Mouse (Mus musculus) lung, embryonic 16.5 days (tissue): Measurements from ENCODE around the gene Cep128. TPM values are rescaled to one million over a fixed set of nuclear protein-coding genes. Genes with fewer than 3 reads are reported as not detected.

Experiments used
- ATAC-seq: fragments of 200-750 bp; cut with Nextera tagmentation; 2 replicates; pipeline ENCODE4 v1.8.0; 2017; ENCODE audit warnings: low read depth, mild to moderate bottlenecking, moderate library complexity
- H3K27ac ChIP-seq: fragments of 300-500 bp; sonication (generic); 2 replicates; pipeline ENCODE4 v1.5.1; 2014; ENCODE audit warnings: mild to moderate bottlenecking, control low read depth, low read length
- H3K27me3 ChIP-seq: fragments of 300-500 bp; sonication (generic); 2 replicates; pipeline ENCODE4 v1.6.1; 2014; ENCODE audit warnings: low read depth, low read length, mixed read lengths; ENCODE audit not compliant: control insufficient read depth, insufficient read depth
- H3K36me3 ChIP-seq: fragments of 300-500 bp; sonication (generic); 2 replicates; pipeline ENCODE4 v1.6.1; 2014; ENCODE audit warnings: low read length; ENCODE audit not compliant: control insufficient read depth, insufficient read depth
- H3K4me1 ChIP-seq: fragments of 300-500 bp; sonication (generic); replicated peaks from 2 replicates; pipeline ENCODE4 v1.6.1; 2014; ENCODE audit warnings: low read length, mixed read lengths; ENCODE audit not compliant: control insufficient read depth, insufficient read depth
- H3K4me2 ChIP-seq: fragments of 300-500 bp; sonication (generic); 2 replicates; pipeline ENCODE4 v1.6.1; 2014; ENCODE audit warnings: low read depth, low read length, control low read depth
- H3K4me3 ChIP-seq: fragments of 300-500 bp; sonication (generic); 2 replicates; pipeline ENCODE4 v1.5.1; 2014; ENCODE audit warnings: mild to moderate bottlenecking, low read length, control low read depth
- H3K9ac ChIP-seq: fragments of 300-500 bp; sonication (generic); 2 replicates; pipeline ENCODE4 v1.6.1; 2014; ENCODE audit warnings: low read length, control low read depth
- H3K9me3 ChIP-seq: fragments of 300-500 bp; sonication (generic); 2 replicates; pipeline ENCODE4 v1.6.1; 2016; ENCODE audit warnings: low read length; ENCODE audit not compliant: control insufficient read depth
- WGBS: fragments of 180-500 bp; shearing (Covaris S2); extraction: QIAGEN DNeasy Blood & Tissue Kit; methylation state at CpG from one replicate; pipeline ENCODE4 v1.1.7; 2014; 5-methylcytosine and 5-hydroxymethylcytosine counted together
- polyA plus RNA-seq: library from polyadenylated mRNA; unstranded; fragments of >200 nt; fragmentation: Nextera tagmentation; extraction: Ambion mirVana; gene quantifications from 2 replicates; pipeline ENCODE4 v1.2.1, GENCODE M21; 2015

Cep128 gene
- polyA plus RNA-seq, 1 experiment from 2014 or later = 11.1 TPM

GRCm38 (mm10) chr12:91027681-91028080, 356.5 kb downstream of the Cep128 start:
- no peak overlapping the region for H3K4me2 ChIP-seq
- no peak overlapping the region for H3K4me3 ChIP-seq
- H3K4me1 ChIP-seq = 0 out of 2 replicates have a peak, but pooled peaks cover 5% of the 10 kb centered on the region
- H3K9me3 ChIP-seq = no peaks in the 10 kb centered on the region
- ATAC-seq = peak; percentile 68
- H3K9ac ChIP-seq = no peak overlapping the region
- no peaks in the 10 kb centered on the region for H3K36me3 ChIP-seq
- WGBS = 29% methylated on average over 9 of the region's 9 CpGs
- H3K27ac ChIP-seq = peak overlapping the region; percentile 83
- no peaks in the 10 kb centered on the region for H3K27me3 ChIP-seq

- Histone ChIP-seq H3K4me3 (no peak overlapping the region), H3K9me3 (no peaks in the 10 kb centered on the region), H3K36me3 (no peaks in the 10 kb centered on the region), H3K27ac (peak overlapping the region; percentile 61), H3K4me1 (0 out of 2 replicates have a peak, but pooled peaks cover 5% of the 10 kb centered on the region), H3K27me3 (no peaks in the 10 kb centered on the region), H3K4me2 (no peak overlapping the region), H3K9ac (no peak overlapping the region)
- peak; percentile 17; the same call in 1 of the 2 replicates for ATAC-seq
- 64% methylated on average over 4 of the region's 4 CpGs for WGBS
Observed at GRCm38 (mm10) chr12:91027100-91027499, 357.1 kb downstream of the Cep128 start.

GRCm38 (mm10) chr12:91015075-91015474, 369.1 kb downstream of the Cep128 start:
- 84% methylated on average over 6 of the region's 6 CpGs for WGBS
- Histone ChIP-seq H3K27ac (no peak overlapping the region), H3K4me2 (no peak overlapping the region), H3K27me3 (no peaks in the 10 kb centered on the region), H3K9me3 (no peaks in the 10 kb centered on the region), H3K4me3 (no peak overlapping the region), H3K9ac (no peak overlapping the region), H3K36me3 (no peaks in the 10 kb centered on the region), H3K4me1 (no peaks in the 10 kb centered on the region; the same call in 1 of the 2 replicates)
- no peak for ATAC-seq

- Histone ChIP-seq H3K9ac (no peak overlapping the region), H3K4me1 (no peaks in the 10 kb centered on the region; the same call in 1 of the 2 replicates), H3K4me3 (no peak overlapping the region), H3K36me3 (no peaks in the 10 kb centered on the region), H3K27ac (no peak overlapping the region), H3K27me3 (no peaks in the 10 kb centered on the region), H3K4me2 (no peak overlapping the region), H3K9me3 (no peaks in the 10 kb centered on the region)
- ATAC-seq = no peak
- 84% methylated on average over 6 of the region's 6 CpGs for WGBS
Observed at GRCm38 (mm10) chr12:91013043-91013442, 371.2 kb downstream of the Cep128 start.

- H3K27ac ChIP-seq = no peak overlapping the region
Observed at GRCm38 (mm10) chr12:91012184-91012583, 372.0 kb downstream of the Cep128 start.

GRCm38 (mm10) chr12:91008736-91009135, 375.5 kb downstream of the Cep128 start:
- Histone ChIP-seq H3K27me3 (no peaks in the 10 kb centered on the region), H3K9me3 (no peaks in the 10 kb centered on the region), H3K9ac (no peak overlapping the region), H3K27ac (no peak overlapping the region), H3K4me3 (no peak overlapping the region), H3K4me1 (no peaks in the 10 kb centered on the region; the same call in 1 of the 2 replicates), H3K4me2 (no peak overlapping the region), H3K36me3 (no peaks in the 10 kb centered on the region)
- WGBS = 42% methylated on average over 5 of the region's 5 CpGs
- 0 out of 2 replicates have a peak, but pooled peaks have one; percentile 34 for ATAC-seq

More at GRCm38 (mm10) chr12:91012184-91012583, 372.0 kb downstream of the Cep128 start:
- Histone ChIP-seq H3K27me3 (no peaks in the 10 kb centered on the region), H3K9me3 (no peaks in the 10 kb centered on the region), H3K4me2 (no peak overlapping the region), H3K36me3 (no peaks in the 10 kb centered on the region), H3K9ac (no peak overlapping the region), H3K4me3 (no peak overlapping the region), H3K4me1 (no peaks in the 10 kb centered on the region; the same call in 1 of the 2 replicates)
- 53% methylated on average over 4 of the region's 4 CpGs for WGBS
- ATAC-seq = no peak

- no peaks in the 10 kb centered on the region; the same call in 1 of the 2 replicates for H3K4me1 ChIP-seq
- no peaks in the 10 kb centered on the region for H3K27me3 ChIP-seq
- H3K9ac ChIP-seq = no peak overlapping the region
- H3K4me2 ChIP-seq = no peak overlapping the region
- H3K36me3 ChIP-seq = no peaks in the 10 kb centered on the region
- 48% methylated on average over 3 of the region's 3 CpGs for WGBS
- no peak overlapping the region for H3K27ac ChIP-seq
- H3K4me3 ChIP-seq = no peak overlapping the region
- no peak for ATAC-seq
- H3K9me3 ChIP-seq = no peaks in the 10 kb centered on the region
Observed at GRCm38 (mm10) chr12:91008170-91008569, 376.0 kb downstream of the Cep128 start.

- H3K9ac ChIP-seq = no peak overlapping the region
- no peaks in the 10 kb centered on the region for H3K27me3 ChIP-seq
- no peaks in the 10 kb centered on the region for H3K36me3 ChIP-seq
- H3K4me2 ChIP-seq = no peak overlapping the region
- no peaks in the 10 kb centered on the region for H3K4me1 ChIP-seq
- no peak for ATAC-seq
- no peak overlapping the region for H3K4me3 ChIP-seq
- no peaks in the 10 kb centered on the region for H3K9me3 ChIP-seq
- 89% methylated on average over 4 of the region's 4 CpGs for WGBS
- no peak overlapping the region for H3K27ac ChIP-seq
Observed at GRCm38 (mm10) chr12:90997539-90997938, 386.7 kb downstream of the Cep128 start.

GRCm38 (mm10) chr12:90993331-90993730, 390.9 kb downstream of the Cep128 start:
- no peak overlapping the region for H3K4me2 ChIP-seq
- H3K27ac ChIP-seq = no peak overlapping the region
- no peak overlapping the region for H3K4me3 ChIP-seq
- no peaks in the 10 kb centered on the region for H3K9me3 ChIP-seq
- WGBS = 78% methylated on average over 2 of the region's 2 CpGs
- H3K36me3 ChIP-seq = no peaks in the 10 kb centered on the region
- H3K9ac ChIP-seq = no peak overlapping the region
- no peaks in the 10 kb centered on the region for H3K4me1 ChIP-seq
- no peaks in the 10 kb centered on the region for H3K27me3 ChIP-seq
- ATAC-seq = no peak

- ATAC-seq = no peak
- Histone ChIP-seq H3K36me3 (no peaks in the 10 kb centered on the region), H3K4me3 (no peak overlapping the region), H3K27ac (no peak overlapping the region), H3K9me3 (no peaks in the 10 kb centered on the region), H3K9ac (no peak overlapping the region), H3K4me1 (no peaks in the 10 kb centered on the region), H3K27me3 (no peaks in the 10 kb centered on the region), H3K4me2 (no peak overlapping the region)
- WGBS = 74% methylated on average over 2 of the region's 2 CpGs
Observed at GRCm38 (mm10) chr12:90987782-90988181, 396.4 kb downstream of the Cep128 start.
